Mouse (Mus musculus): Measurements from ENCODE around the gene Cacna2d4.
A peak's percentile ranks its signal among the peaks of the same experiment; 100 is the strongest.

Gene Cacna2d4

DNA sequence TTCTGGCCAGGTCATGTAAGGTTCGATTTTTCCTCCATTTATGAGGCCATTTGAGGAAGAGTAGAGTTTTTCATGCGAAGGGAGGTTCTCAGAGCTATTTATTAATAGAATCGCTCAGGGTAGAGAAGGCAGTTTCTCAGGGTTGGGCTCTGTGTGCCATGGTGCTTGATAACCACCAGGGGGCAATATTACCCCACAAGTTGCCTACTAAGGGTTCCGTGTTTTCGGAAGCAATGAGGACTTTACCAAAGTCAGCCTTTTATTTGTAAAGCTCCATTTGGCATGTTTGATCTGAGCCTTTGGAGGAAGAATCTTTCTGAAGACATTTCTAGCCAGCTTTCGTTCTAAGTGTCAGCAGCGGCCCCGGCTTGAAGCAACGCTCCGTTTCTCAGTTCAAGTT, 16.0 kb upstream of the Cacna2d4 start:
- ATAC-seq (ENCODE audit: low TSS enrichment) = peak; percentile 58

DNA sequence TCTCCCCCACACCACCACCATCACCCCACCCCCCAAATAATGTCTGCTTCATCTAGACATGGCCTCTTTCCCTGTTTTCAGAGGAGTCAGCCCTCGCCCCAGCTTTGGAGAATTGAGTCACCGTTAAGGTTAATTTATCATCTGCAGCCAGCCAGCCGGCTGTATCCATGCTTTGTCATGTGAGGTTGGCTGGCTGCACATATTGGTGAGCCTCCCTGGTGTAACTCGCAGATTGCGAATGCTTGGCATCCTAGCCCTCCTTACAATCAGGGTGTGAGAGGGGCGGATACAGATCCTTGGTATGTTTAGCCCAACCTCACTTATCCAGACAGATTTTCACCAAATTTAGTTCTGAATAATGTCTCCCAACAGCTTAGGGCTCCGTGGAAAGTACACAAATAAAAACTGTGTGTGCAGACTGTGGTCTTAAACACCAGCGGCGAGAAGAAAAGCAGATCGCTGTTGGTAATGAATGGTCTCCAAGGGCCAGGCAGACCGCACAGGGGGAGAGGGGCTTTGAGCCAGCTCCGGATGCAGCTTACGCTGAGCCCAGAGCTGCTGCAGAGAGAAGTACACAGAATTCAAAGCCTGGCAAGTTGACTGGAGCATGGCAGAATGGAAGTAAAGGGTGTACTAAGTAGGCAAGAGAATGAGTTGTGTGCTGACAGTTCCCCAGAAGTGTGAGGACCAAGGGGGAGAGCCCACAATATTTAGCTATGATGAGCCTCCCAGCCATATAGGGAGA, 11.7 kb upstream of the Cacna2d4 start:
- ATAC-seq (ENCODE audit: low TSS enrichment) = peak; percentile 7; the same call in 1 of the 2 replicates

DNA sequence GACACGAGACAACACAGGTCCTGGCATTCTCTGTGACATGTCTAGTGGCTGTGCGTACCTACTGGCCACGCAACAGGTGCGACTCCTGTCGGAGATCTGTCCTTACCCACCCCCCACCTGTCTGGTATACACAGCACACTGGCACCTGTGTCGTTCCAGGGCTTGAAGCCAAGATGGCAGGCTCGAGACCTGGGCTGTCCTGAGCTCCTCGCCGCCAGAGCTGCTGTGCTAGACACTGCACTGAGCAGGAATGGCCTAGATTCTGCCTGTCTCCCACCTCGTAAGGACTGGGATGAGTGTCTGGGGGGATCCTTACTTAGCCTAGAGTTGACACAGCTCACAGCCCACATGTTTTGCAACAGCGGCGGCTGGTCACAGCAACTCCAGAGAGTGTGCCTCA, 11.1 kb upstream of the Cacna2d4 start:
- no peak for ATAC-seq (ENCODE audit: low TSS enrichment)

DNA sequence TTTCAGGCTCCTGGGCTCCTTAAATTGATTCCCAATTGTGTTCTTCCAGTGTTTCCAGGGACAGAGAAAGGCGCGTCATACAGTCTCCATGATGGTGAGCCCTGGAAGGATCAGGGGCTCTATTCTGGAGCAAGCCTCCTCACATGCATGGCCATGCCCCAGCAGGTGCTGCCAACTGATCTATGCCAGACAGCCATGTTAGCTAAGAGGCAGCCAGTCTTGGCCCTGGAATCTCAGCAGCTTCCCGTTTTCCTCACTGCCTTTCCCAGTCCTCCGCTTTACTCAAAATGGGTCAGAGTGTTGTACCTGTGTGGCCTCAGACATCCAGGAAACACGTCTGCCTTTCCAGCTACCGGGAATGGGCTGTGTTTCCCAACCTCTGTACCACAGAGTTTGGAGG, 10.6 kb upstream of the Cacna2d4 start:
- ATAC-seq (ENCODE audit: low TSS enrichment) = no peak

DNA sequence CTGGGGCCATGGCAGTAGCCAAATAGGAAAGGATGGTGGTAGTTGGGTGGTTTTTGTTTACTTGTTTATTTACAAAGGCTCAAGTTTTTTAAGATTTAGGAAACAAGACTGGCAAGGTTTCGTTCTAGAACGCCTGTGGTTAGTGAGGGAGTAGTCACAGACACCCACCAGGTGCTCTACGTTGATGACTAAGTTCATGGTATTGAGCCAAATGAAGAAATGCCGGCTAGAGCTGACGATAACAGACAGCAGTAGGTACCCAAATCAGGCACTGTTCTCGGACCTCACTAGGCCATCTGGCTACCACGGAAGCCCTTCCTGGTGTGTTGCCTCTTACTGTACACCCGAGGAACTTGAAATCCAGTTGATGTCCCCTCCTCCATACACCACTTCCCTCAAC, 9.3 kb upstream of the Cacna2d4 start:
- no peak for ATAC-seq (ENCODE audit: low TSS enrichment)

DNA sequence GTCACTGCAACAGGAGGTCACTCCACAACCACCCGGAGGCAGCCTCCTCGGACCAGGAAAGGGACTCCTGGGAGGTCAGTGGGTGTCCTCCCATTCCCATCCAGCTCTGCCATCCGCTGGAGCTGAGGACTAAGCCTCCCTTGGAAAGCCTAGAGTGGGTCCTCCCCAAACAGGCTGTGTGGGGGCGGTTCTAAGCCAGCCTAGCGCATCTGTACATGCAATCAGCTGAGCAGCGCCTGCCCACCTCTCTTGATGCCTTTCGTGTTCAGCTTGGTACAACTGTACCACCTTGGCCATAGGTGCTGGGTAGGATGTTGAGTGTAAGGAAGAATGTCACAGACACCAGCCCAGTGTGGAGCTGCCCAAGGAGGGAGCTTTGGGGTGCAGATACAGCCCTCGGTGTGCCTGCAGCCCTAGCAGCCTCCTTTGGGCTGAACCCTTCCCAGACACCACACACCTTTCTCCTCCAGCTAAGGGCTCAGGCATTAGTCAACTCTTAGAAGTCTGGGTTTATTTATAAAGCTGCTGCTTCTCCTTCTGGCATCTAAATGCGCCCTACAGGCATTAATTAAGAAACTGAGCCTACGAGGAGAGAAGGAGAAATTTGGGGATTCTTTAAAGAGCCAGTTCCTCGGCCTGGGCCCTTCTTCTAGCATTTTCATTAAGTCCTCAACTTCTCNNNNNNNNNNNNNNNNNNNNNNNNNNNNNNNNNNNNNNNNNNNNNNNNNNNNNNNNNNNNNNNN, 7.3 kb upstream of the Cacna2d4 start:
- ATAC-seq (ENCODE audit: low TSS enrichment) = peak; percentile 66

DNA sequence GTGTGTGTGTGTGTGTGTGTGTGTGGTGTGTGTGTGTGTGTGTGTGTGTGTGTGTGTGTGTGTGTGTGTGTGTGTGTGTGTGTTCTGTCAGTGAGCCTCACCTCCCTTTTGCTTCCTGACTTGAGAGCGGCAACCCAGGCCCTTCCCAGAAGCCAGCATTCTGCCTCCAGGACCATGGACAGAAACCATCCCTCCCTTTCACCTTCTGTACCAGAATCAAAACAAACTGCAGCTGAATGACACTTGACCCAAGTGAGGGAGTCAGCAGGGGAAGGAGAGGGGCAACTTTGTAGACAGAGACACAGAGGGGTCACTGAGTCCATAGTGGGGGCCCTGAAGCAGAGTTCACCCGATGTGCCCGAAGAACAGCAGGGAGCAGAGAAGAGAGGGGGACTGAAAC, 3.3 kb upstream of the Cacna2d4 start:
- ATAC-seq (ENCODE audit: low TSS enrichment) = no peak

DNA sequence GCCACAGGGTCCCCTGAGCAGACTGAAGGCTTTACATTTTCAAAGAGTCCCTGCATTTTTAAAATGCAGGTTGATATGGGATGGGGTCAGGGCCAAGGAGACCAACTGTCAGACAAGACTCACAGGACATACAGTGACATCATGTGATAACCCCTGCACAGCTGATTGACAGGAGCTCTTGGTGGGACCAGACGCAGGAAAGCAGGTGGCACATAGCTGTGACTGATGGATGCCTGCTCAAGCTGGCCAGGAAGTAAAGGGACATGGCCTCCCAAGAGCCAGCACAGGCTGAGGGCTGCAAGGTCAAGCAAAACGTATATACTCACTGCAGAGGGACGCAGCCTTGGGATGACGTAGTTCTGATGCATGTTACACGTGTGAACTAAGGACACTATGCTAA, 885 bp upstream of the Cacna2d4 start:
- no peak for ATAC-seq (ENCODE audit: low TSS enrichment)

DNA sequence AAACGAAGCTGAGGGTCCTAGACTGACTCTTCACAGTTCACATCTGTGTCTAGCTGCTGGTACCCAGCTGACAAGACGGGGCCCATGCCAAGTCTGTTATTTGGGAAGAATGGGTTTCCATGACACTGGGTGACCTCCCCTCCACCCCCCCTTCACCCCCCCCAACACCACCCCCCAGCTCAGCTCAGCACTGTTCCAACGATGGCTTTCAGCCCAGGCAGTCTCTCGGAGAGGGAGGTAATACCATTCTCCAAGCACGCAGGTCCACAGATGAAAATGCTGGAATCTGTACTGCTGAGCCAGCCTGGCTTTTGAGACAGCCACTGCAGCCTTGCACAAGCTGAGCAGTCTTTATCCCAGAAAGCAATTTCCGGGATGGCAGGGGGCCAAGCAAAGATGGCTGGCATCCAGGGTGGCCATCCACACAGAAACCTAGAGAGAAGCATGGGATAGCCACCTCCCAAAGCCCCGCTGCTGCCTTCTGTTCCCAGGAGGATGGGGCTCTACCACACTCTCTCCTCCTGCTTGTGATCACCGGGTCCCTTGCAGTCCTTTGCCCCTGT, 1.2 kb downstream of the Cacna2d4 start:
- ATAC-seq (ENCODE audit: low TSS enrichment) = peak; percentile 78

DNA sequence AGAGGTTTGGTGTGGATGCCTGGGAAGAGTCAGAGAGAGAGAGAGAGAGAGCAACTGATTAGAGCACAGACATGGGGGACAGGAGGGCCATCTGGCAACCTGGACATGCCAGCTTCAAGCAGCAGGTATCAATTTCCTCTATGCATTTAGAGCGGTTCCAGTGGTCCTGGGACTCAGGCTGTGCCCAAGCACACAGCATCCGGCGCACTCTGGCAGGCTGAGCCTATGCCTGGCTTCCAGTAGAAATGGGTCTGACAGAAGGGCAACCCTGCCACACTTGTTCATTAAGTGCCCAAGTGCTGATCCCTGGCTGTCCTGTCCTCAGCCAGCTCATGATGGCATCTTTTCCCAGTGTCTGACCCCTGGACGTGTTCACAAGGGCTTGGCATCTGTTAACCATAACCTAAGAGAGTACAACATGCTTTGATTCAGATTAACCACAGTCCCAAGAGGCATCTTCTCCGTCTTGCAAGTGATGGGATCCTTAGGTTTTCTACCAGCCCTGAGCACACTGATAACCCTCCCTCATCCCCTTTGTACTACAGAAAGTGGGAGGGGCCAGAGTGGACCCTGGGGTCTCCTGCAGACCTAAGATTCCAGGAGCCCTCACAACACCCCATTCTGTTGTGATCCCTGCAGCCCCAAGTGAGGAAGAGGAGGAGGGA, 3.1 kb downstream of the Cacna2d4 start:
- no peak for ATAC-seq (ENCODE audit: low TSS enrichment)

DNA sequence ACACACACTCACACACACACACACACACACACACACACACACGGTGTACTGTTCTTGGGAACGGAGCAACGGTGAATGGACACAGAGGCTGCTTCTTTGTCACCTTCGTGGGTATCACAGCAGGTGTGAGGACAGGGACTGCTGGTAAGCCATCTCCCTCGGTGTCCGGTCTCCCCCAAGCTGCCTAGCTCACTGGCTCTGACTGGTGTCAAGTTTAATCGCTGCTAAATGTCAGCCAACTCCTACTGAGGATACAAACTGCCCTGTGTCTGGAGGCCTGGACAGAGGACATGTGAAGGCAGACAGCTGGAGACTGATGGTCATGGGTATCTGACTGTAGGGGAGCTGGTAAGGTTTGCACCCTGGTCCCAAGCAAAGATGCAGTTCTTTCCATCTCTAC, 3.9 kb downstream of the Cacna2d4 start:
- no peak for ATAC-seq (ENCODE audit: low TSS enrichment)

DNA sequence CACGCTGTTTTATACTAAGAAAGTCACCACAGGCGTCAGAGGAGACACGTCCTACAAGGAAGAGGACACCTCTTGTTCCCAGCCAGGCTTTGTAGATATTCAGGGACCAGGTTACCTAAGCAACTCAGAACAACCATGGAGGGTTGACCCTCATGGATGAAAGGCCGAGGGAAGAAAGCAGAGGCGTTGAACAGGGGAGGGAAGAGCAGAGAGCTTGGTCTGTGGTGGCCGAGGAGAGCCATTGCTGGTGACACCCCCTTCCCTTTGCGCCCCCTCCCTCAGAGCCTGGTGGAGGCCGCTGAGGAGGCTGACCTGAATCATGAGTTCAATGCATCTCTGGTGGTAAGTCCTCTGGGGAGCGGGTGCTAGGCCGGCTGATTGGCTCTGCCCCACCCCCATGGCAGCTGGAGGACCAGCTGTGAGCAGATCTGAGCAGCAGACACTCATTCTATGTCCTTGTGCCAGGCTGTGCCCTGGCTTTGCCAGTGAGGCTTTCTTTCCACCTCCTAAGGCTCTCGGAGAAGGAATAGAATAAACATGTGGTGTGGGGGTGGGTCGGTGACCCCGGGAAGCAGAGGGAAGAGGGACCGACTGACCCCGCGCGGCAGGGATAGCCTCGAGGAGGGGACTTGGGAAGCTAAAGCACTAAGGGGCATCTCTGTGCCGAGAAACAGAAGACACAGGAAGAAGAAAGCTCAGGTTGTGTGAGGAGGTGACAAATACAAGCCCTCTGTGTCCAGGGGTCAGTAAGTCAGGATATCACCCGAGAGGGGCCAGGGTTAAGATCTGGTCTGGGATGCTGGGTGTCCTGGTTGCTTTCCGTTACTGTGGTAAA, 4.8 kb downstream of the Cacna2d4 start:
- peak; percentile 47 for ATAC-seq (ENCODE audit: low TSS enrichment)

DNA sequence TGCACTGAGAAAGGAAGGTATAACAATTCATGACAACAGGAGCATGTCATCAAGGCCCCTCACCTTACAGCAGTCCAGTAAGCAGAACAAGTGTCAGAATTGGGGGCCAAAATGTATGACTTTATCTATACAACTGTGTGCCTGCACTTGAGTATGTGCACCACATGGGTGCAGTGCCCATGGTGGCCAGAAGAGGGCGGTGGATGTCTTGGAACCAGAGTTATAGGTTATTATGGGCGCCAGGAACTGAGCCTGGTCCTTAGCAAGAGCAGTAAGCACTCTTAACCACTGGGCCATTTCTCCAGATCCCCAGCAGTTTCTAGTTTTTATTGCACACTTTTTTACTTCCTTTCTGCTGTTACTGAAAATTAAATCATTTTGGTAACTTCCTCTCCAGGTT, 9.8 kb downstream of the Cacna2d4 start:
- no peak for ATAC-seq (ENCODE audit: low TSS enrichment)

DNA sequence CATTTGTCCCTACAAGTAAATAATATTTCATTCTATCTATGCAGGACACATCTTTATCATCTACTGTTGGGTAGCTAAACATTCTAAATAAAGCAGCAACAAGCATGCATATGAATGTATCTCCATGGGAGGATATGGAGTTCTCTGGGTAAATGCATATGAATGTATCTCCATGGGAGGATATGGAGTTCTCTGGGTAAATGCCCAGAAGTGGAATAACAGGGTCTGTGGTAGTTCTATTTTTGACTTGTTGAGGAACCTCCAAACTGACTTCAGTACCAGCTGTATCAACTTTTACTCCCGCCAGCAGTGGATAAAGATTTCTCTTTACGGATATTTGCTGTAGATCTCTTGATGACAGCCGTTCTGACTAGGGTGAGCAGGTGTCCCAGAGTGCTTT, 12.3 kb downstream of the Cacna2d4 start:
- peak; percentile 70 for ATAC-seq (ENCODE audit: low TSS enrichment)

DNA sequence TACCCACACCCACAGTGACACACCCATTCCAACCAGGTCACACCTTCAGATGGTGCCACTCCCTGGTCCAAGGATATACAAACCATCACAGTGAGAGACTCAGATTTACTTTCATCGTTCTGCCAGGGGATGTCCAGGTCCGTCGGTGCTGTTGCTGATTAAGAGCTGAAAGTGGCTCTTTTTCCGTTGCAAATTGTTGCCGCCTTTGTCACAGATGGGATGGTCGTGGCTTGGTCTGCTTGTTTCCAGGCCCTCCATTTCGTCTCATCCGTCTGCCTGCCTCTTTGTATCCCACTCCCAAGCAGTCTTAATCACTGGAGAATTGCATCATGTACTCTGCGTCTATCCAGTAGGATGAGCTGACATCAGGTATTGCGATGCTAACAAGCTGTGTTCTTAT, 13.4 kb downstream of the Cacna2d4 start:
- no peak for ATAC-seq (ENCODE audit: low TSS enrichment)

DNA sequence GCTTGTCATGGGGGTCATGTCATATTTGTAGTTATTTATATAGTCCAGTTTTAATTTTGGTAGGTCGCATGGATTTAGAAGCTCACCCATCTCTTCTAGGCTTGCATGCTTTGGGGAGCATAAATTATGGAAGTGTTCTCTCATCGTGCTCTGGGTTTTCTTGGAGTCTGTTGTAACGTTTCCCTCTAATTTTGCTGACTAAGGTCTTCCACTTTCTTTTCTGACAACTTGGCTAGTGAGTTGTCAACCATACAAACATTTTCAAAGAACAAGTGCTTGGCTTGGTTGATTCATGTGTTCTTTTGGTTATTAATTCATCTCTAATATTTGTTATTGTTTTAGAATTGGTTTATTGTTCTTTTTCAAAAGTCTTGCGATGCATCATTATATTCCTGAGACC, 15.4 kb downstream of the Cacna2d4 start:
- no peak for ATAC-seq (ENCODE audit: low TSS enrichment)

DNA sequence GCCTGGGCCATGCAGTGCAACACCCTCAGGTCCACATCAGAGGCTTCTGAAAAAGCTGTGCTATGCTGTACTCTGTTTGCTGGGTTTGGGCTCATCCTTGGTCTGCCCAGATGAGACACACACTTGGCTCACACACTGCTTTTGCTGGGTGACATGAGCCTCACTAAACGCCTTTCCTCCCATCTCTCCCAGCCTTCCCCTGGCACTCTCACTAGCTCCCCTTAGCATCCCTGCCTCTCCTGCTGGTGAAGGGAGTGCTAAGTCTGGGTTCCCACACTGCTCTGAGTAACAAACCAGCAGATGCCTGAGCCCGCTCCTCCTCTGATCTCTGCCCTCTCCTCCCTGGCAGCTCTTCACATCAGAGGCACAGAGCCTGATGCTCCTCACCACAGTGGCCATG, 40.4 kb downstream of the Cacna2d4 start:
- ATAC-seq (ENCODE audit: low TSS enrichment) = peak; percentile 82

DNA sequence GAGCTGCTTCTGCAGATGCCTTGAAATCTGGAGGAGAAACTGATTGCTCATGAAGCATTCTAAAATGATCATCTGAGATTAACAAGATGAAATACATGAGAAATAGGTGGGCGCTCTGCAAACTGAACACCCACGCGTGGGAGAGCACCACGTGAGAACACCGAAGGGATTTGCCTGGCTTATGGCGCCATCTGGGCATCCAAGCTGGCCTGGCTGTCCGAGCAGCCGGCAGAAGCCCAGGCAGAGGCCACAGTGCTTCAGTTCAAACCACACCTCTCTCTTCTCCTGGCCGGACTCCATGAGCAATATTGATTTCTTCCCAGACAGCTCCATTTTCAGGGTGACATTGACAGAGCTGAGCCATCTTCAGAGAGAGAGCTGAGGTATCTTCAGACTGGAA, 44.4 kb downstream of the Cacna2d4 start:
- ATAC-seq (ENCODE audit: low TSS enrichment) = peak; percentile 52; the same call in 1 of the 2 replicates

DNA sequence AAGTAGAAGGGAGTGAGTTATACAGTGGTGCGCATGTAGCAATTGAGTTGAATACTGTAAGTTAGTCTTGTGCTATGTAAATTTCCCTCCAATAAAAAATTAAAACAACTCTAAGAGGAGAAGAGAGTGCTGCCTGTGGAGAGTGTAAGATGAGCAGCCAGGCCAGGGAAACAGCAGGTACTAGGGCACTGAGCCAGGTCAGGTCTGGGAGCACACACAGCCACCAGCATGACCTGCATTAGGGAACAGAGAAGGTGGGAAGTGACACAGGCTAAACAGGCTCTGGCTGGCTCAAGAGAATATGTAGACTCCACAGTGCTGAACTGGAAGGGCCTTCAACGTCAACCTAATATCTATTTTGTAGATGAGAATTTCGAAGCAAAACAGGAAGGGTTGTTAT, 65.0 kb downstream of the Cacna2d4 start:
- no peak for ATAC-seq (ENCODE audit: low TSS enrichment)

DNA sequence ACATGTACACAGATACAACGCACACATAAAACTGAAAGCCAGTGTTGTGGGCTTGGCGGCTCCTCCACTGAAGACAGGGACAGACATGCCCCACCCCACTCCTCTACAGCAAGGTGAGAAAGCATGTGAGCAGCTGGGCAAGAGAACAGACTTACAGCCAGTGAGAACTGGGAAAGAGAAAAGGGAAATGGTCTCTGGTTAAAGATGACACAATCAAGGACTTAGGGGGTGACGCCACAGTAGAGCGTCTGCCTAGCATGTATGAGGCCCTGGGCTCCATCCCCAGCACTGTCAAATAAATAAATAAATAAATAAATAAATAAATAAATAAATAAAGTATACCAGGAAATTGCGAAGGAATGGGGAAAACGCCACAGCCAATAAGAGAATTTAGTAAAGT, 67.0 kb downstream of the Cacna2d4 start:
- no peak for ATAC-seq (ENCODE audit: low TSS enrichment)

DNA sequence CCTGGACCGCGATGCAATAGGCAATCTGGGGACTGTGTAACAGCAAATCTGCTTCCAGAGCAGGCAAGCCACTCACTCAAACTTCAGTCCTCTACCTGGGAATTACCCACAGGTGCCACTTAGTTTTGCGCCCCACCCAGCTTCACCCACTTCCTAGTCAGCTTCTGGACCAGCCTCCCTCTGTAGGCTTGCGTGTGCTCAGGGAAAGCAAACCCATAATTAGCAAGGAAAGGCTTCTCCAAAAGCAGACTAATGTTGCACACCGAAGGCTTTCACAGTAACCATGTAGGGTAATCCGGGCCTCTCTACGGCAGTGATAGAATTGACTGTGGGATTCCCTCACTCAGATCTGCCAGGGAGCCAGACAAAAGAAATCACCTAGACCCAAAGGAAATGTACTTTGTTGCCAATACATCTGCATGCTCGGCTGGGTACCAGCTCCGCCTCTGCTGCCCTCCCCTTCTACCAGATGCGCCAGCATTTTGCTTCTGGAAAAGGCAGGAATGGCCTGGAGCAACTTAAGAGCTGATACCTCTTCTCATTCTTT, 71.6 kb downstream of the Cacna2d4 start:
- ATAC-seq (ENCODE audit: low TSS enrichment) = peak; percentile 13; the same call in 1 of the 2 replicates

Measured in frontal cortex, adult (tissue).